Mouse (Mus musculus): ENCODE results near the gene Iffo2.

The Iffo2 gene

DNA sequence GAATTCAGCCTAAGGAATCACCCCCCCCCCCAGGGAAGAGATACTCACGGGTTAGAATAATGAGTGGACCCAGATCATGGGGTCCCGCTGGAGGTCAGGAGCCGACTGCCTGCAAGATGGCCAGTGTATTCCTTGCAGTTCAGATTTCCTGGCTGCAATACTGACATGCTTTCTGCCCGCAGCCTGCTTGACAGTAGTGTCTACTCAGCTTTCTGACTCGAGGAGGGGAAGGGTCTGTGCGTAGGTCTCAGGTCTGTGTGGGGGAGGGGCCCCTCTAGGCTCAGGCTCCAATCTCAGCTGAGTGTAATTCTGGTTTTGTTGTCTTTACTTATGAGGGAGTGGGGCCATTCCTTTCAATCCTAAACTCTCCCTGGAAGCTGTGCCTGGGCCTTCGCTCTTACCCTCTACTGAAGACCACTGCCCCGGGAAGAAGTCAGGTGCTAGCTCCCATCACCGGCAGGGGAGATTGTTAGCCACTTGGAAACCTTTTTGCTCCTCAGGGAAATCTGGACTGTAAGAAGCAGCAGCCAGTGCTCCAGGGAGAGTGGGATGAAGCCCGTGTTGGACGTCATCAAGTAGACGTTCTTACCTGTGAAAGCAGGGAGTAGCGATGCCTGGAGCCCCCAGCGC, 46.0 kb downstream of the Iffo2 start:
- in situ Hi-C loops (cut with MboI; ENCODE audit: low pct_unique_long_range_greater_than_20kb in 1 of 2, low sequenced_read_pairs in 2 of 2, unreplicated experiment in 1 of 2), result loop anchor here in 1 of 2 experiments (25.0 kb wide), 1 partner anchor 1061 kb away; no protein-coding TSS in a partner anchor

GRCm38 (mm10) chr4:139577006-139577405, 46.7 kb downstream of the Iffo2 start:
- in situ Hi-C loops (cut with MboI; ENCODE audit: low pct_unique_long_range_greater_than_20kb in 1 of 2, low sequenced_read_pairs in 2 of 2, unreplicated experiment in 1 of 2), result loop anchor here in 1 of 2 experiments (25.0 kb wide), 1 partner anchor 1060 kb away; no protein-coding TSS in a partner anchor

DNA sequence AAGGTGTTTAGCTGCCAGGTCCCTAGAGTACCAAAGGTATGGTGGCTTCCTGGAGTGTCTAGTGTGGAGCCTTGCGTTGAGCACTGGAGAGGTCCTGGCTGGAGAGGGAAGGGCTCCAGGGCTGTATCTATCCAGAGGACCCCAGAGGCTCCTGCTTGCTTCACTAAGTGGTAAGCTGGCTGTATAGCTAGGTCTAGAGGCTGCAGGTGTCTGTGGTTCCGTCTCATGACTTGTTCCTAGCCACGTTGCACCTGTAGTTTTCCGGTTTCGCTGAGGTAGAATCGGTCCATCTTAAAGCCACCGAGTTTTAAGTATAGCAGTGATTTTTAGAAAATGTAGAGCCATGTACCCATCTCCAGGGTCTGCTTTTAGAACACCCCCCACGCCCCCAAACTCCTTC, 48.0 kb downstream of the Iffo2 start:
- in situ Hi-C loops (cut with MboI; ENCODE audit: low pct_unique_long_range_greater_than_20kb in 1 of 2, low sequenced_read_pairs in 2 of 2, unreplicated experiment in 1 of 2), result loop anchor here in 1 of 2 experiments (25.0 kb wide), 1 partner anchor 1059 kb away; no protein-coding TSS in a partner anchor

DNA sequence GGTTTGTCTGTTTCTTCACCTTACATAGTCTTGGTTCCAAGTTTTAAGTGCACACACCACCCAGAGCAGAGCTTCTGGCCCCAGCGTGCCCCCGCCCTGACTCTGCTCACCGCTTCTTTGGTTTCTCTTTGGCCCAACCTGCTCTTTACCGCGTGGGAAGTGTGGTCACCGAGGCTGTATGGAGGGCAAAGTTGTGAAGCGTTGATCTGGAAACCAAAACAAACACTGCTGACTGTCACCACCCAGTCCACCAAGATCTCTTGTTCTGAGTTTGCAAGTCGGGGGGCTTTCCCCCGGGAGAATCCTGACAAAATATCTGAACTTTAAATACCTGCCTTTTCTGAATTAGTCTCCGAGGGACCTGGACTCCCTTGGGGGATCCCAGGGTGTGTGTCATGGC, 48.7 kb downstream of the Iffo2 start:
- in situ Hi-C loops (cut with MboI; ENCODE audit: low pct_unique_long_range_greater_than_20kb in 1 of 2, low sequenced_read_pairs in 2 of 2, unreplicated experiment in 1 of 2), result loop anchor here in 1 of 2 experiments (25.0 kb wide), 1 partner anchor 1058 kb away; no protein-coding TSS in a partner anchor

GRCm38 (mm10) chr4:139579466-139579865, 49.1 kb downstream of the Iffo2 start:
- in situ Hi-C loops (cut with MboI; ENCODE audit: low pct_unique_long_range_greater_than_20kb in 1 of 2, low sequenced_read_pairs in 2 of 2, unreplicated experiment in 1 of 2), result loop anchor here in 1 of 2 experiments (25.0 kb wide), 1 partner anchor 1058 kb away; no protein-coding TSS in a partner anchor

GRCm38 (mm10) chr4:139580663-139581336, 50.5 kb downstream of the Iffo2 start:
- in situ Hi-C loops (cut with MboI; ENCODE audit: low pct_unique_long_range_greater_than_20kb in 1 of 2, low sequenced_read_pairs in 2 of 2, unreplicated experiment in 1 of 2), result loop anchor here in 1 of 2 experiments (25.0 kb wide), 1 partner anchor 1057 kb away; no protein-coding TSS in a partner anchor

GRCm38 (mm10) chr4:139581427-139582051, 51.2 kb downstream of the Iffo2 start:
- in situ Hi-C loops (cut with MboI; ENCODE audit: low pct_unique_long_range_greater_than_20kb in 1 of 2, low sequenced_read_pairs in 2 of 2, unreplicated experiment in 1 of 2), result loop anchor here in 1 of 2 experiments (25.0 kb wide), 1 partner anchor 1056 kb away; no protein-coding TSS in a partner anchor

GRCm38 (mm10) chr4:139582346-139582745, 52.0 kb downstream of the Iffo2 start:
- in situ Hi-C loops (cut with MboI; ENCODE audit: low pct_unique_long_range_greater_than_20kb in 1 of 2, low sequenced_read_pairs in 2 of 2, unreplicated experiment in 1 of 2), result loop anchor here in 1 of 2 experiments (25.0 kb wide), 1 partner anchor 1055 kb away; no protein-coding TSS in a partner anchor

DNA sequence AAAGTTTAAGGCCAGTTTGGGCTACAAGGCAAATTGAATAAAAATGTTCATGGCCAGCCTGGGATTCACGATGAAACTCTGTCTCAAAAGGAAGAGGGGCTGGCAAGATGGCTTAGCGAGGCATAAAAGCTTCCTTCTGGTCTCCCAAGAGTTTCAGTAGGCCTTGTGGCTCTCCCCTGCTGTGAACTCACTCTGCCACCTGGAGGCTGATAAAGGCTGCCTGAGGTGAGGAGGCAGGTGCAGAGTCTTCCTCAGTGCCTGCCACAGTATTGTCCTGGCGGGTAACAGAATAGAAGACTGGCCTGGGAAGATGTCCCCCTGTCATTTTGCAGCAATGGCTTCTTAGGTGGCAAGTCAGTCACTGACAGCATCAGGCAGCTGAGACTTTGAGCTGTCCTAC, 52.6 kb downstream of the Iffo2 start:
- in situ Hi-C loops (cut with MboI; ENCODE audit: low pct_unique_long_range_greater_than_20kb in 1 of 2, low sequenced_read_pairs in 2 of 2, unreplicated experiment in 1 of 2), result loop anchor here in 1 of 2 experiments (25.0 kb wide), 1 partner anchor 1054 kb away; no protein-coding TSS in a partner anchor

- in situ Hi-C loops (cut with MboI; ENCODE audit: low pct_unique_long_range_greater_than_20kb in 1 of 2, low sequenced_read_pairs in 2 of 2, unreplicated experiment in 1 of 2), result loop anchor here in 1 of 2 experiments (25.0 kb wide), 1 partner anchor 1054 kb away; no protein-coding TSS in a partner anchor
Observed at GRCm38 (mm10) chr4:139583629-139584245, 53.4 kb downstream of the Iffo2 start.

GRCm38 (mm10) chr4:139584704-139585103, 54.4 kb downstream of the Iffo2 start:
- in situ Hi-C loops (cut with MboI; ENCODE audit: low pct_unique_long_range_greater_than_20kb in 1 of 2, low sequenced_read_pairs in 2 of 2, unreplicated experiment in 1 of 2), result loop anchor here in 1 of 2 experiments (25.0 kb wide), 1 partner anchor 1053 kb away; no protein-coding TSS in a partner anchor

GRCm38 (mm10) chr4:139585713-139586112, 55.4 kb downstream of the Iffo2 start:
- in situ Hi-C loops (cut with MboI; ENCODE audit: low pct_unique_long_range_greater_than_20kb in 1 of 2, low sequenced_read_pairs in 2 of 2, unreplicated experiment in 1 of 2), result loop anchor here in 1 of 2 experiments (25.0 kb wide), 1 partner anchor 1052 kb away; no protein-coding TSS in a partner anchor

GRCm38 (mm10) chr4:139587370-139587769, 57.0 kb downstream of the Iffo2 start:
- in situ Hi-C loops (cut with MboI; ENCODE audit: low pct_unique_long_range_greater_than_20kb in 1 of 2, low sequenced_read_pairs in 2 of 2, unreplicated experiment in 1 of 2), result loop anchor here in 1 of 2 experiments (25.0 kb wide), 1 partner anchor 1050 kb away; no protein-coding TSS in a partner anchor

- in situ Hi-C loops (cut with MboI; ENCODE audit: low pct_unique_long_range_greater_than_20kb in 1 of 2, low sequenced_read_pairs in 2 of 2, unreplicated experiment in 1 of 2), result loop anchor here in 1 of 2 experiments (25.0 kb wide), 1 partner anchor 1050 kb away; no protein-coding TSS in a partner anchor
Observed at GRCm38 (mm10) chr4:139587773-139588172, 57.4 kb downstream of the Iffo2 start.

DNA sequence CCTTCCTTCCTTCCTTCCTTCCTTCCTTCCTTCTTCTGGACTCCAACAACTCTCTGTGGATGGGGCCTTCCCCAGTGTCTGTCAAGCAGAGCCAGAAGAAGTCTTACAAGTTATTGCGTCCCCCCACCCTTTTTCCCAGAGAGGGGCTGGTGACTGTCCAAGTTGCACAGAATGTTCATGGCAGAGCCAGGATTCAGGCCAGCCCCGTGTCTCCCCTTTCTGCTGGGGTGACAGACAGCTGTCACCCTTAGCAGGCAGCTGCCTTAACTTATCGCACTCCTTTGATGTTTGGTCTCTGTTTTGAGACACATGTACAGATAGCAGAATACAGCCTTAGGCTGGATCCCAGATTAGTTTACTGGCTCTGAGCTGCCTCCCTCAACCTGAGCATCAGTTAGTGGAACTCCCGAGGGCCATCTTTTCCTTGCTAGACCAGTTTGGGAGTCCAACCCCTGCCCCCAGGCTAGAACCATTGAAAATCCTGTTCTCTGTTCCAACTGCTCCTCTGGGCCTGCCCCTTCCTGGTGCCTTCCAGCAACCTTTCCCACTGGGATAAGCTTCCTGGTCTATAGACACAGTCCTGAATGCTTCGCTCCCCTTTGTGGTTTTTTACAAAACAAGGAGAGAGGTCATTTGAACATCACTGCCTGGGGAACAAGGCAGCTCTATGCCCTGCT, 59.1 kb downstream of the Iffo2 start:
- in situ Hi-C loops (cut with MboI; ENCODE audit: low pct_unique_long_range_greater_than_20kb in 1 of 2, low sequenced_read_pairs in 2 of 2, unreplicated experiment in 1 of 2), result loop anchor here in 1 of 2 experiments (25.0 kb wide), 1 partner anchor 1048 kb away; no protein-coding TSS in a partner anchor

- in situ Hi-C loops (cut with MboI; ENCODE audit: low pct_unique_long_range_greater_than_20kb in 1 of 2, low sequenced_read_pairs in 2 of 2, unreplicated experiment in 1 of 2), result loop anchor here in 1 of 2 experiments (25.0 kb wide), 1 partner anchor 1047 kb away; no protein-coding TSS in a partner anchor
Observed at GRCm38 (mm10) chr4:139590446-139590845, 60.1 kb downstream of the Iffo2 start.

DNA sequence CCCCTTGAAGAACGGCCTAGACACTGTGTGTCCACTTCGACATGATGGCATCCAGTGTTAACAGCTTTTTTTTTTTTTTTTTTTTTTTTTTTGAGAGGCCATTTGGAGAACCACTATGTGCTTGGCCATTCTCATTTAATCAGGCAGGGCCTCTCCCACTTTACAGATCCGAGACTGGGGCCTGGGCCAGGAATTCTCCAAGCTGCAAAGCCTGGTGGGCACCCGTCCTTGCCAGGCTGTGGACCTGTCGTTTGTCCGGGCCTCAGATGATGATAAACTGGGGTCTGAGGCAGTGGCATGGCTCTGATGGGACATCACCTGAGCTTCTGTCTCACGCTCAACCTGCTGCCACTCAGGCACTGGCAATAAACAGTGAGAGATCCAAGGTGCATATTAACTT, 62.5 kb downstream of the Iffo2 start:
- in situ Hi-C loops (cut with MboI; ENCODE audit: low pct_unique_long_range_greater_than_20kb in 1 of 2, low sequenced_read_pairs in 2 of 2, unreplicated experiment in 1 of 2), result loop anchor here in 1 of 2 experiments (25.0 kb wide), 1 partner anchor 1044 kb away; no protein-coding TSS in a partner anchor
